Mouse (Mus musculus): ENCODE measurements around the gene Dctd. TPM values are rescaled to one million over a fixed set of nuclear protein-coding genes. Genes with fewer than 3 reads are reported as not detected.

Gene Dctd
- polyA plus RNA-seq, 1 experiment from 2014 or later = 14.2 TPM

DNA sequence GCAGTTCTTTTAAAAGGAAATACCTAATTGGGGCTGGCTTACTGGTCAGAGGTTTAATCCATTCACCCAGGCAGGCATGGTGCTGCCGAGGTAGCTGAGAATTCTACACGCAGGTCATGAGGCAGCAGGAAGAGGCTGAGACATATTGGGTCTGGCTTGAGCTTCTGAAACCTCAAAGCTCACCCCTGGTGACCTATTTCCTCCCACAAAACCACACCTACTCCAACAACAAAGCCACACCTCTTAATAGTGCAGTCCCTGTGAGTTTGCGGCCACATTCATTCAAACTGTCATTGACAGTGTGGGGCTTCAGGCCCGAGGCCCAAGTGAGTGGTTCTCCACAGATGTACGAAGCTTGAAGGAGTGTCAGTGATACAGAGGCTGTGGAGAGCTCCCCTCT lies 34.4 kb downstream of the Dctd start:
- ATAC-seq (no peak), DNase-seq (ENCODE audit: low spot score) (no peak)
- WGBS = 88% methylated on average over 5 of the region's 5 CpGs
- Histone ChIP-seq H3K4me1 (ENCODE audit: control insufficient read depth, insufficient read depth, low read length) (peaks cover 11% of the 10 kb centered on the region), H3K9me3 (replicated peaks; ENCODE audit: control insufficient read depth, low read length) (no peaks in the 10 kb centered on the region), H3K27ac (ENCODE audit: low read depth, low read length) (no peak overlapping the region), H3K9ac (ENCODE audit: low read length) (no peak overlapping the region), H3K27me3 (replicated peaks; ENCODE audit: control insufficient read depth, insufficient read depth, low read length) (no peaks in the 10 kb centered on the region), H3K4me3 (ENCODE audit: low read depth, low read length) (no peak overlapping the region), H3K36me3 (ENCODE audit: control insufficient read depth, insufficient read depth, low read length) (0 out of 2 replicates have a peak, but pooled peaks cover 5% of the 10 kb centered on the region), H3K4me2 (ENCODE audit: low read length) (no peak overlapping the region)

DNA sequence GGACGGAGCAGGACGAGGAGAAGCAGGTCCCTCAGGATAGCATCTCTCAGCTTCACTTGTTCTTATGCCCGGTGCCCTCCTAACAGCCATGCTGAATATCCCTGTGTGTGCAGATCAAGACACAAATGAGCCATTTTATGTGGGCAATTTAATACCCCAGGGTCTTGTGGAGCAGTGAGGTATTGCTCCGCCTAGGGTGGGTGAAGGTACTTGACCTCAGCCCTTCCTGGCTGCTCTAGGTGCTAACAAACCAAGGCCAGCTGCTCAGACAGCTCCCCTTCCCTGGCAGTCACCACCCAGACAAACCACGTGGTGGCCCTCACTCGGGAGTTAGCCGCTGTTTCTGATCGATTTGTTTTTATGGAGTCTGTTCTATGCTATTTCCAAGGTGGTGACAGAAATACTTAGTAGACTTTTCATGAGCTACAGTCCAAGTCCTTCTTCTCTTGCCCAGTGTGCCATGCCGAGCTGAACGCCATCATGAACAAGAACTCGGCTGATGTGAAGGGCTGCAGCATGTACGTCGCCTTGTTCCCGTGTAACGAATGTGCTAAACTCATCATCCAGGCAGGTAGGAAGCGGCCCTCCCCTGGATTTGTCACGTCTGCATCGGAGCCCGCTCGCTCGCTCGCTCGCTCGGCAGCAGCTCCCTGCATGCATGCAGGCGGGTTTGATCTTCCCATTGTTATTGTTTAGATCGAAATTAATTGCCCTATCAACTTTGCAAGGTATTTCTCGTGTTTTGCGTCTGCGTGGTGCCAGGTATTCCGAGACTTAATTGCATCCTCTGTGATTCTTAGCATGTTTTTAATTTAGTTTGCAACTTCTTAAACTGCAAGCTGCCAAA lies 38.1 kb downstream of the Dctd start:
- Histone ChIP-seq H3K36me3 (ENCODE audit: control insufficient read depth, insufficient read depth, low read length) (peaks cover 9% of the 10 kb centered on the region; the same call in 1 of the 2 replicates), H3K4me3 (ENCODE audit: low read depth, low read length) (no peak overlapping the region), H3K27ac (ENCODE audit: low read depth, low read length) (peak overlapping the region; percentile 64; the same call in 1 of the 2 replicates), H3K27me3 (replicated peaks; ENCODE audit: control insufficient read depth, insufficient read depth, low read length) (no peaks in the 10 kb centered on the region), H3K9ac (ENCODE audit: low read length) (no peak overlapping the region), H3K9me3 (replicated peaks; ENCODE audit: control insufficient read depth, low read length) (no peaks in the 10 kb centered on the region), H3K4me1 (ENCODE audit: control insufficient read depth, insufficient read depth, low read length) (peaks cover 11% of the 10 kb centered on the region), H3K4me2 (ENCODE audit: low read length) (peak overlapping the region; percentile 11; the same call in 1 of the 2 replicates)
- 65% methylated on average over 30 of the region's 30 CpGs for WGBS
- ATAC-seq (peak; percentile 42; the same call in 1 of the 2 replicates), DNase-seq (ENCODE audit: low spot score) (peak; percentile 59)

DNA sequence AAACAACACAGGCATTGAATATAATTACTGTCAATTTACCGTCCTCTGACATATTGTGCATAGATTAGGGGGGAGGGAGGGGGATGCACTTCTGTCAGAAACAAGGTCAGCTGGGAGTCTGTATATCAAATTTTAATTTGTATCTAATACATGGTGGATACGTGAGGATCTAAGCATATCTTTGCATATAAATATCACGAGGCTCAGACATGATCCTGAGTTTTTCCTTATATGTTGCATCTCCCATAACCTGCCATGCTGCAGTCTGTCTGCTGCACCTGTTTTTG lies 38.7 kb downstream of the Dctd start:
- Histone ChIP-seq H3K9ac (ENCODE audit: low read length) (no peak overlapping the region), H3K4me3 (ENCODE audit: low read depth, low read length) (no peak overlapping the region), H3K4me2 (ENCODE audit: low read length) (0 out of 2 replicates have a peak overlapping the region, but pooled peaks have one; percentile 2), H3K27ac (ENCODE audit: low read depth, low read length) (peak overlapping the region; percentile 64; the same call in 1 of the 2 replicates), H3K36me3 (ENCODE audit: control insufficient read depth, insufficient read depth, low read length) (peaks cover 9% of the 10 kb centered on the region; the same call in 1 of the 2 replicates), H3K4me1 (ENCODE audit: control insufficient read depth, insufficient read depth, low read length) (peaks cover 11% of the 10 kb centered on the region), H3K27me3 (replicated peaks; ENCODE audit: control insufficient read depth, insufficient read depth, low read length) (no peaks in the 10 kb centered on the region), H3K9me3 (replicated peaks; ENCODE audit: control insufficient read depth, low read length) (no peaks in the 10 kb centered on the region)
- ATAC-seq (peak; percentile 51), DNase-seq (ENCODE audit: low spot score) (no peak)
- WGBS = 45% methylated on average over 3 of the region's 3 CpGs

DNA sequence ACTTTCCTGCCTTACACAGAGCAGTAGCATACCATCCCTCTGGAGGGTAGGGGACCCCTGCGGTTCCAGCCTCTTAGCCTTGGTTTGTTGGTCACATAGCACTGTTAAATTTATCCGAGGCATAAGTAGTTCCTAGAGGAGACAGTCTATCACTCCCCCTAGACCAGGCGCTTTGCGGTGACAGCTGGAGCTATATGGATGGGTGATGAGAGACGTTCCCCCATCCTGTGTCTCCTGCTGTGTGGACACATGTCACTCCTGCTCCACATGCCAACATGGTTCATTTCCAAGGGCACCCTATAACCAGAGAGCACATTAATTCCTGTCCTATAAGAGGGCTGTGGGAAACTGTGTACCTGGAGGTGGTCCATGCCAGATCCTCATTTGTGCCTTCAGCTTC lies 42.1 kb downstream of the Dctd start:
- Histone ChIP-seq H3K4me2 (ENCODE audit: low read length) (no peak overlapping the region), H3K36me3 (ENCODE audit: control insufficient read depth, insufficient read depth, low read length) (peaks cover 6% of the 10 kb centered on the region; the same call in 1 of the 2 replicates), H3K27ac (ENCODE audit: low read depth, low read length) (0 out of 2 replicates have a peak overlapping the region, but pooled peaks have one; percentile 30), H3K27me3 (replicated peaks; ENCODE audit: control insufficient read depth, insufficient read depth, low read length) (no peaks in the 10 kb centered on the region), H3K9ac (ENCODE audit: low read length) (no peak overlapping the region), H3K9me3 (replicated peaks; ENCODE audit: control insufficient read depth, low read length) (no peaks in the 10 kb centered on the region), H3K4me1 (ENCODE audit: control insufficient read depth, insufficient read depth, low read length) (peaks cover 11% of the 10 kb centered on the region), H3K4me3 (ENCODE audit: low read depth, low read length) (no peak overlapping the region)
- ATAC-seq (peak; percentile 37; the same call in 1 of the 2 replicates), DNase-seq (ENCODE audit: low spot score) (peak; percentile 50)
- 76% methylated on average over 5 of the region's 5 CpGs for WGBS

DNA sequence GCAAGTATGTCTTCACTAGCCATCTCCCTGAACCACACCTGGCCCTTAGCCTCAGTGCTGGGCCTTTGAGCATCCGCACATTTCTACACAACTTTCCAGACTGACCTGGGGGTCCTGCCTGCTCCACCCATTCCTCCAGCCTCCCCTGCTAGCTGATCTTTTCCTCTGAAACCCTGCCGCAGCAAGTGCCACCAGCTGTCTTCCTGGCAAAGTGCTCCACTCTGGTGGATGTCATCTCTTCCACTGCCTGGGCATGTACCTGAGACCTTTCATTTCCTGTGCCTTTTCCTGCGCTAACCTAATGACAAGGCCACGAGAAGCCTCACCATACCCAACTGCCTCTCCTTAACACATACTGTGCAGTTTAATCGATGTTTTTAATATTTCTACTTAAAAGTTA lies 46.9 kb downstream of the Dctd start:
- H3K36me3 ChIP-seq (ENCODE audit: control insufficient read depth, insufficient read depth, low read length) = peaks cover 4% of the 10 kb centered on the region; the same call in 1 of the 2 replicates
- 88% methylated on average over 5 of the region's 5 CpGs for WGBS
- H3K4me1 ChIP-seq (ENCODE audit: control insufficient read depth, insufficient read depth, low read length) = no peaks in the 10 kb centered on the region
- no peak overlapping the region for H3K4me2 ChIP-seq (ENCODE audit: low read length)
- H3K9me3 ChIP-seq (replicated peaks; ENCODE audit: control insufficient read depth, low read length) = no peaks in the 10 kb centered on the region
- no peak overlapping the region for H3K9ac ChIP-seq (ENCODE audit: low read length)
- no peak overlapping the region for H3K4me3 ChIP-seq (ENCODE audit: low read depth, low read length)
- no peaks in the 10 kb centered on the region for H3K27me3 ChIP-seq (replicated peaks; ENCODE audit: control insufficient read depth, insufficient read depth, low read length)
- DNase-seq (ENCODE audit: low spot score) (no peak), ATAC-seq (no peak)
- no peak overlapping the region for H3K27ac ChIP-seq (ENCODE audit: low read depth, low read length)

DNA sequence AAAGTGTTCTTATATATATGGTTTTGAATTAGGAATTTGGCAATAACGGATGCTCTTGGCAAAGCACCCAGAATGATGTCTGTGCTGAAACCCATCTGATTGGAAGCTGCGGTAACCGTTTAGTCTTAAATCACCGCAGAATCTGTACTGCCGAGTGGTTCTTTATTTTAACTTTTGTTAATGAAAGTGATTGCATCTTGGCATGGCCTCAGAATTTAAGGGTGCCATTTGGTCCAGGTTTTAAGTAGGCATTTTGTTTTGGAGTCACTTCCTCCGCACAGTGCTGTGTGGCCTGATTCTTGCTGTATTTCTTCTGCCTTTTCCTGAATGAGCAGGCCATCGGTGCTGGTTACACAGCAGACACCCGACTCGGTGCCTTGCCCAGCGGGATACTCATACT lies 47.6 kb downstream of the Dctd start:
- Histone ChIP-seq H3K36me3 (ENCODE audit: control insufficient read depth, insufficient read depth, low read length) (no peaks in the 10 kb centered on the region), H3K27me3 (replicated peaks; ENCODE audit: control insufficient read depth, insufficient read depth, low read length) (no peaks in the 10 kb centered on the region), H3K4me1 (ENCODE audit: control insufficient read depth, insufficient read depth, low read length) (no peaks in the 10 kb centered on the region), H3K9me3 (replicated peaks; ENCODE audit: control insufficient read depth, low read length) (no peaks in the 10 kb centered on the region), H3K4me2 (ENCODE audit: low read length) (no peak overlapping the region), H3K9ac (ENCODE audit: low read length) (no peak overlapping the region), H3K4me3 (ENCODE audit: low read depth, low read length) (no peak overlapping the region), H3K27ac (ENCODE audit: low read depth, low read length) (no peak overlapping the region)
- ATAC-seq (peak; percentile 37; the same call in 1 of the 2 replicates), DNase-seq (ENCODE audit: low spot score) (peak; percentile 63)
- 79% methylated on average over 10 of the region's 10 CpGs for WGBS

DNA sequence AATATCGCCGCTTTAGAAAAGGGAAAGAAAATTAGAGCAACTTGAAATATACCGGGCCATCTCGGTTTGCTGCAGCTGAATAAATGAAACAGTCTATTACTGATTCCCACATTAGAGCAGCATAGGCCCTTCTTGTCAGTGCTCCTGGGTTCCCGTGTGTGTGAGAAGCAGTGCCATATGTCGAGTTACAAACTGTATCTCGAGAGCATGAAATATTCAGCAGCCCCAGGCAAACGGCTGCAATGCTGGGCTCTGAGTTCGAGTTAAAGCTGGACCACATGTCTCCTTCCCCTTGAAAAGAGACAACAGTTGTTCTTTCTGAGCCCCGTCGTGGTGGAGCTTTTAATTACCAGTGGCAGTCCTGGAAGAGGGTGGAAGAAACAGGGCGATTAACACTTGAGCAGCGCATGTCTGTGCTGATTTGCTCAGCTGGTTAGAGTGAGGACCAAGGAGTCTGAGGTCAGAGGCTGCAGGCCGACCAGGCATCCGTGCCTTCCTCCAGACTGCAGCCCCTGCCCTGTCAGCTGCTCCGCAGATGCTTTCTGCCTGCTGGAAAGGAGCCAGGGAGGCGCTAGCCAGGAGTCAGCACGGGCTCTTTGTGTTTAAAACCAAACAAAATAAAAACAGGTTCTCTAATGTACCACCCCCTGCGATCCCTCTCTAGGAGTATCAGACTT lies 53.3 kb downstream of the Dctd start:
- Histone ChIP-seq H3K27ac (ENCODE audit: low read depth, low read length) (peak overlapping the region; percentile 56), H3K4me2 (ENCODE audit: low read length) (no peak overlapping the region), H3K36me3 (ENCODE audit: control insufficient read depth, insufficient read depth, low read length) (no peaks in the 10 kb centered on the region), H3K9ac (ENCODE audit: low read length) (no peak overlapping the region), H3K27me3 (replicated peaks; ENCODE audit: control insufficient read depth, insufficient read depth, low read length) (no peaks in the 10 kb centered on the region), H3K4me3 (ENCODE audit: low read depth, low read length) (no peak overlapping the region), H3K4me1 (ENCODE audit: control insufficient read depth, insufficient read depth, low read length) (peaks cover 14% of the 10 kb centered on the region), H3K9me3 (replicated peaks; ENCODE audit: control insufficient read depth, low read length) (no peaks in the 10 kb centered on the region)
- ATAC-seq = peak; percentile 73
- WGBS = 29% methylated on average over 19 of the region's 19 CpGs
- peak; percentile 77 for DNase-seq (ENCODE audit: low spot score)

DNA sequence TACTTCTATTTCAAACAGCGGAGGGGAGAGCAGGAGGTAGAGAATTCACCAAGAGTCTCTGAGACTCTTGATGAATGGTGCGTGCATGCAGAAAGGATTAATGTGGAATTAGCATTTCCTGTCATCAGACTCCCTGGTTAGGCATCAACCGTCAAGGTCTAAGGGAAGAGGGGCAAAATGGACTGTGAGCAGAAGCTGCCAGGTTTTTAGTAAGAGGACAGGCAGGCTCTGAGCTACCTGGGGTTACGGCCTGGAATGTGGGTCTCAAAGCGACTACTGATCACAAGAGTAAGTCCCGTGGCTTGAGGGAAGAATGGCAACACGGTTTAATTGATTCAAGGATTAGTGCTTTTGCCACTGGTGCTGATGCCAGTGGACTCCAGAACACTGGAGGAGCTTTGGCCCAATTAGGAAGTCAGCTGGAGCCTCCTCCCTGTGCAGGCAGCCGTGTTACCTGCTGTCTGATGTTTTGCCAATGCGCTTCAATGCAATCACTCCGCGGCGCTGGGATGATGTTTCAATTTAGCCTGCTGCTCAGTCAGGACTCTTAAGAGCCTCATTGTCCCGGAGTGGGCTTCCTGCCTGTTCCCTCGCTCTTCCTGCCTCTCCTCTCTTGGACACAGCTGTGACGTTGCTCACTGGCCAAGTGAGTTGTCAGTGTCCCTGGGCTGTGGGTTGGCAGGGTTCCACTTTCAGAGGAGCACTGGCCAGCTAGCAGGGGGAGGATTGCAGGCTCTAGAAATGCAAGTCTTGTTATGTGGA lies 54.6 kb downstream of the Dctd start:
- H3K27ac ChIP-seq (ENCODE audit: low read depth, low read length) = peak overlapping the region; percentile 21; the same call in 1 of the 2 replicates
- no peaks in the 10 kb centered on the region for H3K36me3 ChIP-seq (ENCODE audit: control insufficient read depth, insufficient read depth, low read length)
- H3K9ac ChIP-seq (ENCODE audit: low read length) = no peak overlapping the region
- H3K4me1 ChIP-seq (ENCODE audit: control insufficient read depth, insufficient read depth, low read length) = peaks cover 14% of the 10 kb centered on the region
- H3K9me3 ChIP-seq (replicated peaks; ENCODE audit: control insufficient read depth, low read length) = no peaks in the 10 kb centered on the region
- no peaks in the 10 kb centered on the region for H3K27me3 ChIP-seq (replicated peaks; ENCODE audit: control insufficient read depth, insufficient read depth, low read length)
- H3K4me2 ChIP-seq (ENCODE audit: low read length) = peak overlapping the region; percentile 35
- H3K4me3 ChIP-seq (ENCODE audit: low read depth, low read length) = no peak overlapping the region
- ATAC-seq = peak; percentile 73
- DNase-seq (ENCODE audit: low spot score) = peak; percentile 87
- whole genome bisulfite sequencing = 4% methylated on average over 15 of the region's 15 CpGs
